Mouse (Mus musculus): ENCODE data around the gene Igsf3.

Igsf3 gene

GRCm38 (mm10) chr3:101372345-101372980, 4.4 kb upstream of the Igsf3 start:
- in situ Hi-C loops (cut with MboI) = no loop called here

GRCm38 (mm10) chr3:101377256-101378024, 557 bp downstream of the Igsf3 start:
- in situ Hi-C loops (cut with MboI) = no loop called here

GRCm38 (mm10) chr3:101378102-101378501, 1.2 kb downstream of the Igsf3 start:
- in situ Hi-C loops (cut with MboI) = no loop called here

- in situ Hi-C loops (cut with MboI) = no loop called here
These were observed 2.9 kb downstream of the Igsf3 start for GRCm38 (mm10) chr3:101379789-101380188.

- in situ Hi-C loops (cut with MboI) = no loop called here
These were observed 4.8 kb downstream of the Igsf3 start for GRCm38 (mm10) chr3:101381691-101382090.

GRCm38 (mm10) chr3:101382751-101383150, 5.9 kb downstream of the Igsf3 start:
- in situ Hi-C loops (cut with MboI) = no loop called here

- in situ Hi-C loops (cut with MboI) = no loop called here
These were observed 9.6 kb downstream of the Igsf3 start for GRCm38 (mm10) chr3:101386430-101387016.

- in situ Hi-C loops (cut with MboI) = no loop called here
These were observed 11.0 kb downstream of the Igsf3 start for GRCm38 (mm10) chr3:101387849-101388248.

- in situ Hi-C loops (cut with MboI) = no loop called here
These were observed 12.7 kb downstream of the Igsf3 start for GRCm38 (mm10) chr3:101389566-101389965.

GRCm38 (mm10) chr3:101390472-101390871, 13.6 kb downstream of the Igsf3 start:
- in situ Hi-C loops (cut with MboI) = no loop called here

- in situ Hi-C loops (cut with MboI) = no loop called here
These were observed 15.1 kb downstream of the Igsf3 start for GRCm38 (mm10) chr3:101391991-101392390.

- in situ Hi-C loops (cut with MboI) = no loop called here
These were observed 16.3 kb downstream of the Igsf3 start for GRCm38 (mm10) chr3:101393103-101393644.

- in situ Hi-C loops (cut with MboI) = no loop called here
These were observed 17.0 kb downstream of the Igsf3 start for GRCm38 (mm10) chr3:101393659-101394539.

- in situ Hi-C loops (cut with MboI) = no loop called here
These were observed 18.5 kb downstream of the Igsf3 start for GRCm38 (mm10) chr3:101395341-101395740.

GRCm38 (mm10) chr3:101396061-101396460, 19.2 kb downstream of the Igsf3 start:
- in situ Hi-C loops (cut with MboI) = no loop called here

GRCm38 (mm10) chr3:101396726-101397263, 19.9 kb downstream of the Igsf3 start:
- in situ Hi-C loops (cut with MboI) = no loop called here

- in situ Hi-C loops (cut with MboI) = no loop called here
These were observed 20.5 kb downstream of the Igsf3 start for GRCm38 (mm10) chr3:101397422-101397821.

- in situ Hi-C loops (cut with MboI) = no loop called here
These were observed 21.3 kb downstream of the Igsf3 start for GRCm38 (mm10) chr3:101398071-101398786.

- in situ Hi-C loops (cut with MboI) = no loop called here
These were observed 22.0 kb downstream of the Igsf3 start for GRCm38 (mm10) chr3:101398877-101399276.

- in situ Hi-C loops (cut with MboI) = no loop called here
These were observed 24.6 kb downstream of the Igsf3 start for GRCm38 (mm10) chr3:101401501-101401900.

All from mature B cell (primary cell).